Comparison of ENCODE assay signal across 9 mouse cellular contexts in the genomic region with DNA sequence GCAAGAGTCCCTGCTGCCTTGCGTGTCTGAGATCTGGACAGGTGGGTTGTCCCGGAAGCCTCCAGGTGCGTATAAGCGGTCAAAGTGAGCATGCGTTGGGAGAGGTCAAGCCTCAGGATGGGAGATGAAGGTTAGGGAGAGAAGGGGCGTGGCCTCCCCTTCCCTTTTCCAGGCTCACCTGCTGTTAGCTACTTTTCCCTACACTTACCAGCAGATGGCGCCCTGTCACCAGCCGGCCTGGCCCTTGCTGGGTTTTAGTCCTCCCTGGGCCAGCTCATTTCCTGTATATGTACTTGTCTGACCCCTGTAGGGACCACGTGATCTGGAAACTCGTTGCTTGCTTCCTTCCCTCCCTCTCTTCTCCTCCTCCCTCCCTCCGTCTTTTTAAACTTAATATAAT. TPM values are rescaled to one million over a fixed set of nuclear protein-coding genes. Genes with fewer than 3 reads are reported as not detected.
DNase-seq lines count a peak whose midpoint lies in the region; ATAC-seq lines count a peak whose summit lies in the region.
"Had no signal": no experiment of that assay in that cellular context is flagged by ENCODE, and none has a peak within 500 bp of the region (broad histone marks: within the 10 kb centered on the region; RNA-seq: fewer than 3 reads in every experiment).

No protein-coding gene starts in this region.

- peak; percentile 91 for ATAC-seq in frontal cortex, adult (ENCODE audit: low TSS enrichment)

- no peak overlapping the region for H3K27ac ChIP-seq in hindbrain, embryonic 10.5 days
- H3K27ac ChIP-seq: neural tube, embryonic 13.5 days had no signal

- DNase-seq in MEL-GATA-1-ER (ENCODE audit: extremely low read depth, low read depth): peak; percentile 72
- peak; percentile 76 for DNase-seq in cerebellum, adult 8-10 months
- DNase-seq in hindbrain, embryonic 10.5 days (ENCODE audit: low spot score): peak; percentile 82
- DNase-seq in layer of hippocampus, adult 9-10 months (ENCODE audit: low spot score): peak; percentile 41
- DNase-seq in lung, postnatal 10 days: peak; percentile 90
- DNase-seq in retina, postnatal 1 day: peak; percentile 87
- DNase-seq in thymus, postnatal 4 days: peak; percentile 82

- H3K36me3 ChIP-seq in hindbrain, embryonic 10.5 days: no peaks in the 10 kb centered on the region
- H3K36me3 ChIP-seq: neural tube, embryonic 13.5 days had no signal

- 7% methylated on average over 11 of the region's 11 CpGs for WGBS in hindbrain, embryonic 10.5 days

- H3K4me3 ChIP-seq in hindbrain, embryonic 10.5 days: no peak overlapping the region
- H3K4me3 ChIP-seq: neural tube, embryonic 13.5 days had no signal

- H3K4me1 ChIP-seq in hindbrain, embryonic 10.5 days (replicated peaks): peaks cover 29% of the 10 kb centered on the region

- H3K27me3 ChIP-seq in hindbrain, embryonic 10.5 days (ENCODE audit: insufficient read depth, poor library complexity, severe bottlenecking): no peaks in the 10 kb centered on the region
- H3K27me3 ChIP-seq: neural tube, embryonic 13.5 days had no signal

- no peaks in the 10 kb centered on the region for H3K9me3 ChIP-seq in hindbrain, embryonic 10.5 days
- H3K9me3 ChIP-seq: neural tube, embryonic 13.5 days had no signal

RNA-seq across cellular contexts. Expression of a gene that starts 16.4 kb away (rescaled TPM):
- polyA plus RNA-seq in hindbrain, embryonic 10.5 days (2016; fragmentation: Nextera tagmentation; extraction: Ambion mirVana): 9.8 and 13.5 TPM in 2 replicates

RNA-seq across cellular contexts. Expression of a gene that starts 39.6 kb away (rescaled TPM):
- polyA plus RNA-seq in hindbrain, embryonic 10.5 days (2016; fragmentation: Nextera tagmentation; extraction: Ambion mirVana): 76.8 and 86.0 TPM in 2 replicates
